Mouse (Mus musculus) CD4-positive naive resting alpha-beta T cell, adult 57 days (primary cell): ENCODE measurements around the gene Asb11. TPM values are rescaled to one million over a fixed set of nuclear protein-coding genes. Genes with fewer than 3 reads are reported as not detected.

Source experiments
- total RNA-seq: library from RNA; stranded (reverse); gene quantifications from one replicate; pipeline ENCODE4 v1.2.4, GENCODE M21; 2023

The Asb11 gene
- total RNA-seq = not detected

GRCm38 (mm10) chrX:164436709-164437108 is at the start of gene Asb11:
Asb11 (plus strand) TSS chrX:164436994.

GRCm38 (mm10) chrX:164419471-164419939 is 17.3 kb upstream of the Asb11 start, which contains the start of gene Piga:
Piga (plus strand) TSS chrX:164419787.

GRCm38 (mm10) chrX:164505709-164506498 is 69.1 kb downstream of the Asb11 start, which contains the start of gene Asb9:
Asb9 (plus strand) TSS chrX:164506327.

Other genes starting within 250 kb of the Asb11 start
- not detected for gene Bmx, start 178.8 kb upstream of the Asb11 start, total RNA-seq
- not detected for gene Pir, start 167.6 kb upstream of the Asb11 start, total RNA-seq
- gene Vegfd, start 63.6 kb upstream of the Asb11 start, total RNA-seq = not detected
- gene Piga, start 17.2 kb upstream of the Asb11 start, total RNA-seq = 13.4 TPM
- not detected for gene Asb9, start 69.3 kb downstream of the Asb11 start, total RNA-seq